Mouse (Mus musculus): Measurements from ENCODE around the gene Nr2e3.
"Not testable (repeated sequence)": the region's sequence is repeated elsewhere in the genome, so short reads cannot be mapped to it uniquely, and the experiment has no call there.

The Nr2e3 gene

GRCm38 (mm10) chr9:59951001-59951750 lies 9.3 kb downstream of the Nr2e3 start:
- DNase-seq (ENCODE audit: low read depth): no peak

- DNase-seq (ENCODE audit: low read depth): no peak
Measured at GRCm38 (mm10) chr9:59949981-59950380, 10.5 kb downstream of the Nr2e3 start.

GRCm38 (mm10) chr9:59949511-59949910 lies 10.9 kb downstream of the Nr2e3 start:
- no peak for DNase-seq (ENCODE audit: low read depth)

GRCm38 (mm10) chr9:59948691-59949250 lies 11.7 kb downstream of the Nr2e3 start:
- no peak for DNase-seq (ENCODE audit: low read depth)

GRCm38 (mm10) chr9:59948226-59948625 lies 12.2 kb downstream of the Nr2e3 start:
- no peak for DNase-seq (ENCODE audit: low read depth)

- DNase-seq (ENCODE audit: low read depth): no peak
Measured at GRCm38 (mm10) chr9:59947271-59947670, 13.2 kb downstream of the Nr2e3 start.

- no peak for DNase-seq (ENCODE audit: low read depth)
Measured at GRCm38 (mm10) chr9:59945241-59945640, 15.2 kb downstream of the Nr2e3 start.

GRCm38 (mm10) chr9:59943826-59944225 lies 16.6 kb downstream of the Nr2e3 start:
- no peak for DNase-seq (ENCODE audit: low read depth)

GRCm38 (mm10) chr9:59942501-59943085 lies 17.9 kb downstream of the Nr2e3 start:
- no peak for DNase-seq (ENCODE audit: low read depth)

- no peak for DNase-seq (ENCODE audit: low read depth)
Measured at GRCm38 (mm10) chr9:59941885-59942350, 18.5 kb downstream of the Nr2e3 start.

GRCm38 (mm10) chr9:59940913-59941884 lies 19.3 kb downstream of the Nr2e3 start:
- DNase-seq (ENCODE audit: low read depth): no peak

- no peak for DNase-seq (ENCODE audit: low read depth)
Measured at GRCm38 (mm10) chr9:59939691-59940090, 20.8 kb downstream of the Nr2e3 start.

- no peak for DNase-seq (ENCODE audit: low read depth)
Measured at GRCm38 (mm10) chr9:59938529-59938928, 21.9 kb downstream of the Nr2e3 start.

- not testable (repeated sequence) for DNase-seq (ENCODE audit: low read depth)
Measured at GRCm38 (mm10) chr9:59935866-59936265, 24.6 kb downstream of the Nr2e3 start.

- DNase-seq (ENCODE audit: low read depth): no peak
Measured at GRCm38 (mm10) chr9:59930248-59930647, 30.2 kb downstream of the Nr2e3 start.

- DNase-seq (ENCODE audit: low read depth): no peak
Measured at GRCm38 (mm10) chr9:59914761-59915160, 45.7 kb downstream of the Nr2e3 start.

- DNase-seq (ENCODE audit: low read depth): no peak
Measured at GRCm38 (mm10) chr9:59903382-59903781, 57.1 kb downstream of the Nr2e3 start.

Data from c-Kit-positive CD71-negative TER-119-negative erythroid progenitor cells, embryonic 14.5 days (primary cell).